Mouse (Mus musculus): ENCODE data around the gene Gfy. TPM values are rescaled to one million over a fixed set of nuclear protein-coding genes. Genes with fewer than 3 reads are reported as not detected.
A peak's percentile ranks its signal among the peaks of the same experiment; 100 is the strongest.

Gfy gene
- polyA plus RNA-seq, 1 experiment from 2014 or later, result not detected

GRCm38 (mm10) chr7:45166950-45167401 is 12.4 kb downstream of the Gfy start:
- Histone ChIP-seq H3K4me1 (ENCODE audit: control insufficient read depth, low read depth, low read length) (peaks cover 10% of the 10 kb centered on the region), H3K27ac (ENCODE audit: low read length) (no peak overlapping the region), H3K36me3 (ENCODE audit: control insufficient read depth, insufficient read depth) (no peaks in the 10 kb centered on the region), H3K27me3 (ENCODE audit: control insufficient read depth, insufficient read depth, low read depth, low read length) (peaks cover 77% of the 10 kb centered on the region), H3K4me3 (ENCODE audit: low read depth, low read length) (no peak overlapping the region), H3K9ac (ENCODE audit: low read depth, low read length) (no peak overlapping the region), H3K9me3 (replicated peaks; ENCODE audit: control insufficient read depth, low read length) (peaks cover 6% of the 10 kb centered on the region), H3K4me2 (ENCODE audit: low read depth, low read length) (no peak overlapping the region)
- ATAC-seq (ENCODE audit: low read depth), result no peak
- 21% methylated on average over 10 of the region's 10 CpGs for WGBS (ENCODE audit: insufficient replicate concordance)

- no peaks in the 10 kb centered on the region for H3K36me3 ChIP-seq (ENCODE audit: control insufficient read depth, insufficient read depth)
- peaks cover 74% of the 10 kb centered on the region for H3K27me3 ChIP-seq (ENCODE audit: control insufficient read depth, insufficient read depth, low read depth, low read length)
- no peak overlapping the region for H3K4me2 ChIP-seq (ENCODE audit: low read depth, low read length)
- peaks cover 6% of the 10 kb centered on the region for H3K9me3 ChIP-seq (replicated peaks; ENCODE audit: control insufficient read depth, low read length)
- no peak overlapping the region for H3K4me3 ChIP-seq (ENCODE audit: low read depth, low read length)
- H3K9ac ChIP-seq (ENCODE audit: low read depth, low read length), result no peak overlapping the region
- no peak for ATAC-seq (ENCODE audit: low read depth)
- H3K4me1 ChIP-seq (ENCODE audit: control insufficient read depth, low read depth, low read length), result peaks cover 14% of the 10 kb centered on the region
- WGBS (ENCODE audit: insufficient replicate concordance), result 44% methylated on average over 11 of the region's 11 CpGs
- no peak overlapping the region for H3K27ac ChIP-seq (ENCODE audit: low read length)
These were observed 13.7 kb downstream of the Gfy start for GRCm38 (mm10) chr7:45165701-45166100.

- H3K4me2 ChIP-seq (ENCODE audit: low read depth, low read length), result no peak overlapping the region
- peaks cover 73% of the 10 kb centered on the region for H3K27me3 ChIP-seq (ENCODE audit: control insufficient read depth, insufficient read depth, low read depth, low read length)
- WGBS (ENCODE audit: insufficient replicate concordance), result 55% methylated on average over 5 of the region's 5 CpGs
- H3K9me3 ChIP-seq (replicated peaks; ENCODE audit: control insufficient read depth, low read length), result peaks cover 6% of the 10 kb centered on the region
- H3K4me3 ChIP-seq (ENCODE audit: low read depth, low read length), result no peak overlapping the region
- H3K4me1 ChIP-seq (ENCODE audit: control insufficient read depth, low read depth, low read length), result peaks cover 14% of the 10 kb centered on the region
- no peak for ATAC-seq (ENCODE audit: low read depth)
- no peak overlapping the region for H3K9ac ChIP-seq (ENCODE audit: low read depth, low read length)
- no peak overlapping the region for H3K27ac ChIP-seq (ENCODE audit: low read length)
- H3K36me3 ChIP-seq (ENCODE audit: control insufficient read depth, insufficient read depth), result no peaks in the 10 kb centered on the region
These were observed 14.5 kb downstream of the Gfy start for GRCm38 (mm10) chr7:45164833-45165232.

GRCm38 (mm10) chr7:45163735-45164490 is 15.5 kb downstream of the Gfy start, which contains the start of gene Slc17a7:
TSS of gene Slc17a7 (plus strand) at chr7:45163949.
- H3K36me3 ChIP-seq (ENCODE audit: control insufficient read depth, insufficient read depth), result no peaks in the 10 kb centered on the region
- H3K4me1 ChIP-seq (ENCODE audit: control insufficient read depth, low read depth, low read length), result peaks cover 14% of the 10 kb centered on the region
- peaks cover 67% of the 10 kb centered on the region for H3K27me3 ChIP-seq (ENCODE audit: control insufficient read depth, insufficient read depth, low read depth, low read length)
- H3K27ac ChIP-seq (ENCODE audit: low read length), result no peak within 1 kb of the TSS
- peak within 1 kb of the TSS; percentile 68 for H3K4me2 ChIP-seq (ENCODE audit: low read depth, low read length)
- H3K9me3 ChIP-seq (replicated peaks; ENCODE audit: control insufficient read depth, low read length), result no peaks in the 10 kb centered on the region
- H3K9ac ChIP-seq (ENCODE audit: low read depth, low read length), result peak within 1 kb of the TSS; percentile 12; the same call in 1 of the 2 replicates
- WGBS (ENCODE audit: insufficient replicate concordance), result 2% methylated on average over 40 of the region's 41 CpGs
- 0 out of 2 replicates have a peak, but pooled peaks have one; percentile 41 for ATAC-seq (ENCODE audit: low read depth)
- H3K4me3 ChIP-seq (ENCODE audit: low read depth, low read length), result peak within 1 kb of the TSS; percentile 49

- Histone ChIP-seq H3K4me3 (ENCODE audit: low read depth, low read length) (no peak overlapping the region), H3K4me1 (ENCODE audit: control insufficient read depth, low read depth, low read length) (peaks cover 14% of the 10 kb centered on the region), H3K27me3 (ENCODE audit: control insufficient read depth, insufficient read depth, low read depth, low read length) (peaks cover 59% of the 10 kb centered on the region), H3K4me2 (ENCODE audit: low read depth, low read length) (peak overlapping the region; percentile 68; the same call in 1 of the 2 replicates), H3K36me3 (ENCODE audit: control insufficient read depth, insufficient read depth) (no peaks in the 10 kb centered on the region), H3K9me3 (replicated peaks; ENCODE audit: control insufficient read depth, low read length) (no peaks in the 10 kb centered on the region), H3K27ac (ENCODE audit: low read length) (no peak overlapping the region), H3K9ac (ENCODE audit: low read depth, low read length) (no peak overlapping the region)
- no peak for ATAC-seq (ENCODE audit: low read depth)
- 51% methylated on average over 9 of the region's 9 CpGs for WGBS (ENCODE audit: insufficient replicate concordance)
These were observed 16.3 kb downstream of the Gfy start for GRCm38 (mm10) chr7:45162996-45163615.

- peaks cover 14% of the 10 kb centered on the region for H3K4me1 ChIP-seq (ENCODE audit: control insufficient read depth, low read depth, low read length)
- H3K9ac ChIP-seq (ENCODE audit: low read depth, low read length), result no peak overlapping the region
- H3K27me3 ChIP-seq (ENCODE audit: control insufficient read depth, insufficient read depth, low read depth, low read length), result peaks cover 54% of the 10 kb centered on the region
- ATAC-seq (ENCODE audit: low read depth), result no peak
- 24% methylated on average over 6 of the region's 6 CpGs for WGBS (ENCODE audit: insufficient replicate concordance)
- no peak overlapping the region for H3K4me3 ChIP-seq (ENCODE audit: low read depth, low read length)
- H3K4me2 ChIP-seq (ENCODE audit: low read depth, low read length), result peak overlapping the region; percentile 69
- no peak overlapping the region for H3K27ac ChIP-seq (ENCODE audit: low read length)
- no peaks in the 10 kb centered on the region for H3K36me3 ChIP-seq (ENCODE audit: control insufficient read depth, insufficient read depth)
- no peaks in the 10 kb centered on the region for H3K9me3 ChIP-seq (replicated peaks; ENCODE audit: control insufficient read depth, low read length)
These were observed 16.8 kb downstream of the Gfy start for GRCm38 (mm10) chr7:45162551-45162950.

GRCm38 (mm10) chr7:45161612-45162473 is 17.5 kb downstream of the Gfy start:
- Histone ChIP-seq H3K27ac (ENCODE audit: low read length) (no peak overlapping the region), H3K36me3 (ENCODE audit: control insufficient read depth, insufficient read depth) (no peaks in the 10 kb centered on the region), H3K4me2 (ENCODE audit: low read depth, low read length) (peak overlapping the region; percentile 69), H3K9ac (ENCODE audit: low read depth, low read length) (peak overlapping the region; percentile 4; the same call in 1 of the 2 replicates), H3K4me1 (ENCODE audit: control insufficient read depth, low read depth, low read length) (peaks cover 14% of the 10 kb centered on the region), H3K4me3 (ENCODE audit: low read depth, low read length) (peak overlapping the region; percentile 50), H3K9me3 (replicated peaks; ENCODE audit: control insufficient read depth, low read length) (no peaks in the 10 kb centered on the region), H3K27me3 (ENCODE audit: control insufficient read depth, insufficient read depth, low read depth, low read length) (peaks cover 47% of the 10 kb centered on the region)
- whole genome bisulfite sequencing (ENCODE audit: insufficient replicate concordance), result 4% methylated on average over 35 of the region's 35 CpGs
- peak; percentile 74 for ATAC-seq (ENCODE audit: low read depth)

- Histone ChIP-seq H3K27me3 (ENCODE audit: control insufficient read depth, insufficient read depth, low read depth, low read length) (peaks cover 37% of the 10 kb centered on the region), H3K27ac (ENCODE audit: low read length) (no peak overlapping the region), H3K4me3 (ENCODE audit: low read depth, low read length) (no peak overlapping the region), H3K4me1 (ENCODE audit: control insufficient read depth, low read depth, low read length) (peaks cover 14% of the 10 kb centered on the region), H3K9me3 (replicated peaks; ENCODE audit: control insufficient read depth, low read length) (no peaks in the 10 kb centered on the region), H3K36me3 (ENCODE audit: control insufficient read depth, insufficient read depth) (no peaks in the 10 kb centered on the region), H3K4me2 (ENCODE audit: low read depth, low read length) (no peak overlapping the region), H3K9ac (ENCODE audit: low read depth, low read length) (no peak overlapping the region)
- 74% methylated on average over 3 of the region's 3 CpGs for WGBS (ENCODE audit: insufficient replicate concordance)
- ATAC-seq (ENCODE audit: low read depth), result no peak
These were observed 18.5 kb downstream of the Gfy start for GRCm38 (mm10) chr7:45160866-45161265.

Measured in liver, embryonic 16.5 days (tissue).